Mouse (Mus musculus) liver, embryonic 12.5 days (tissue): ENCODE results near the gene Slc24a2. TPM values are rescaled to one million over a fixed set of nuclear protein-coding genes. Genes with fewer than 3 reads are reported as not detected.

Experiments used
- ATAC-seq: fragments of 200-750 bp; cut with Nextera tagmentation; 2 replicates; pipeline ENCODE4 v1.8.0; 2017; ENCODE audit warnings: moderate number of reproducible peaks, mild to moderate bottlenecking, moderate library complexity
- H3K27ac ChIP-seq: fragments of 300-500 bp; sonication (generic); 2 replicates; pipeline ENCODE4 v1.5.1; 2016; ENCODE audit warnings: mild to moderate bottlenecking
- H3K27me3 ChIP-seq: fragments of 300-500 bp; sonication (generic); replicated peaks from 2 replicates; pipeline ENCODE4 v1.6.1; 2016; ENCODE audit warnings: mild to moderate bottlenecking, moderate library complexity
- H3K36me3 ChIP-seq: fragments of 300-500 bp; sonication (generic); 2 replicates; pipeline ENCODE4 v1.6.1; 2016; ENCODE audit warnings: mild to moderate bottlenecking, moderate library complexity
- H3K4me1 ChIP-seq: fragments of 300-500 bp; sonication (generic); 2 replicates; pipeline ENCODE4 v1.6.1; 2016
- H3K4me2 ChIP-seq: fragments of 300-500 bp; sonication (generic); 2 replicates; pipeline ENCODE4 v1.6.1; 2016; ENCODE audit warnings: mild to moderate bottlenecking, moderate library complexity
- H3K4me3 ChIP-seq: fragments of 300-500 bp; sonication (generic); 2 replicates; pipeline ENCODE4 v1.5.1; 2016; ENCODE audit warnings: mild to moderate bottlenecking, moderate library complexity
- H3K9ac ChIP-seq: fragments of 300-500 bp; sonication (generic); 2 replicates; pipeline ENCODE4 v1.6.1; 2016; ENCODE audit warnings: mild to moderate bottlenecking, moderate library complexity
- H3K9me3 ChIP-seq: fragments of 300-500 bp; sonication (generic); replicated peaks from 2 replicates; pipeline ENCODE4 v1.6.1; 2016; ENCODE audit warnings: mild to moderate bottlenecking, moderate library complexity
- WGBS: fragments of 180-500 bp; shearing (Covaris S2); methylation state at CpG from one replicate; pipeline ENCODE4 v1.1.7; 2016; ENCODE audit not compliant: insufficient replicate concordance; 5-methylcytosine and 5-hydroxymethylcytosine counted together
- polyA plus RNA-seq: library from polyadenylated mRNA; unstranded; fragments of >200 nt; fragmentation: Nextera tagmentation; extraction: Ambion mirVana; gene quantifications from 2 replicates; pipeline ENCODE4 v1.2.1, GENCODE M21; 2016

The Slc24a2 gene
- polyA plus RNA-seq, 1 experiment from 2014 or later = not detected

DNA sequence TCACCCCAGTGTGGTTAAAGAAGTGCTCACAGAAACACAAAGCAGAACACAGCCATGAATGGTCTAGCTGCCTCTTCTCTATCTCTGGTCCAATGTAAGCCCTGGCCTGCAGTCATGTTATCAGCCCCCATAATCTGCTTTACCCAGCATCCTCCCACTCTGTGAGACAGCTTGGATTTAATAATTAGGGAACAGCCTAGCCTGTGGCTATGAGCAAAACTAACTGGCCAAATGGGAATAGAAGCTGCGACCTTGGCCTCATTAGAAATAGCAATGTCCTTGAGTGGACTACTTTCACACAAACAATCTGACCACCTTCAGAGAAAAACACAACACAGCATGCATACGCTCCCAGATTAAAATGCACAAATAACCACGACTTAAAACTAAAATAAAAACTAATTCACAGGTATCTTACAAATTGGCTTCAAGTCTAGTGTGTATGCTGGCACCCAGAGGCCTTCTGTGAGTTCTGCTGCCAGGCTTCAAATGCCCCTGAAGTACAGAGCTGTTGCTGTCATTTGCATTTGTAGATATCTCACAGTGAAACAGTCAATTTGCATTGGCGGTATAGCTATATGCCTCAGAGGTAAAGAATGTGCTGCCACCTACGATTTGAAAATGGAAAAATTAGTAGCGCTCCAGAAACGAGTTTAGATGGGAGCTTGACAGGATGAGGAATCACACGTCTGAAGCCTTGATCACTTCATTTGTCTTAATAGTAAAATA lies 120.8 kb downstream of the Slc24a2 start:
- H3K27me3 ChIP-seq = no peaks in the 10 kb centered on the region
- ATAC-seq = no peak
- no peaks in the 10 kb centered on the region for H3K9me3 ChIP-seq
- no peaks in the 10 kb centered on the region for H3K36me3 ChIP-seq
- H3K27ac ChIP-seq = no peak overlapping the region
- no peak overlapping the region for H3K4me2 ChIP-seq
- no peaks in the 10 kb centered on the region for H3K4me1 ChIP-seq
- WGBS = 71% methylated on average over 8 of the region's 8 CpGs
- H3K4me3 ChIP-seq = no peak overlapping the region
- no peak overlapping the region for H3K9ac ChIP-seq

DNA sequence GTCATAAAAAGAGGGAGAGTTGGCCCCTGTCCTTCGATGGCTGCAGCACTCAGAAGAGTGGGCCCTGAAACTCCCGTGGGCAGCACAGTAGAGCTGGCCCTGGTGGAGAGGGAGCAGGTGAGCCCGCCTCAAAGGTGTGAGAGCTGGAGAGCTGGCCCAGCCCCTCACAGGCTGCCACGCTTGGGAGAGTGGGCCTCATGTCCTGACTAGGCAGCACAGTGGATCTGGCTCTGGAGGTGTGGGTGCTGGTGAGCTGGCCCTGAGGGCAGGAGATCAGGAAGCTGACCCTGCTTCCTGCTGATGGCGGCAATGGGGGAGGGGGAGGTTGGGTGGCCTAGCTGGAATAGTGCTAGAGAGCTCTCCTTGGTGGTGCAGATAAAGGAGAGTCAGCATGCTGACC lies 129.3 kb downstream of the Slc24a2 start:
- no peaks in the 10 kb centered on the region for H3K36me3 ChIP-seq
- H3K4me2 ChIP-seq = no peak overlapping the region
- 34% methylated on average over 5 of the region's 5 CpGs for WGBS
- no peak overlapping the region for H3K27ac ChIP-seq
- no peaks in the 10 kb centered on the region for H3K27me3 ChIP-seq
- no peak for ATAC-seq
- no peaks in the 10 kb centered on the region for H3K4me1 ChIP-seq
- H3K9me3 ChIP-seq = no peaks in the 10 kb centered on the region
- no peak overlapping the region for H3K4me3 ChIP-seq
- no peak overlapping the region for H3K9ac ChIP-seq

DNA sequence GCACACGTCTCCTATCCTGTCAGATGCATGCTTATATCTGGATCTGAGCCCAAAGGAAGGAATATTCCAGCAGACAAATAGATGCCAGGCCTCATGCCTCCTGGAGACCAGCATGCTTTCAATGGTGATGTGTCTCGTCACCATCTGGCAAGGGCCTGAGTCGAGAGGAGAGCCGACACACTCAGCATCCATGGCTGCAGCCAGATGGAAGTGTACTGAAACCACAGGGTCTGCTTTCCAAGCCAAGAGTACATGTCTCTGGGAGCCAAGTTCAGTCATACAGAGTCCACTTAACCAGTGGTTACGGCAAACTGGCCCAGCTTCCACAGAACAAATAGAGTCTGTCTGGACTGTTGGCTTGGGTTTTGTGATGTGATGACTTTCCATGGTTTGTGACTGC lies 134.1 kb downstream of the Slc24a2 start:
- Histone ChIP-seq H3K36me3 (no peaks in the 10 kb centered on the region), H3K9me3 (no peaks in the 10 kb centered on the region), H3K4me1 (no peaks in the 10 kb centered on the region), H3K27me3 (no peaks in the 10 kb centered on the region), H3K9ac (no peak overlapping the region), H3K27ac (no peak overlapping the region), H3K4me3 (no peak overlapping the region), H3K4me2 (no peak overlapping the region)
- ATAC-seq = no peak
- 71% methylated on average over 5 of the region's 5 CpGs for WGBS

DNA sequence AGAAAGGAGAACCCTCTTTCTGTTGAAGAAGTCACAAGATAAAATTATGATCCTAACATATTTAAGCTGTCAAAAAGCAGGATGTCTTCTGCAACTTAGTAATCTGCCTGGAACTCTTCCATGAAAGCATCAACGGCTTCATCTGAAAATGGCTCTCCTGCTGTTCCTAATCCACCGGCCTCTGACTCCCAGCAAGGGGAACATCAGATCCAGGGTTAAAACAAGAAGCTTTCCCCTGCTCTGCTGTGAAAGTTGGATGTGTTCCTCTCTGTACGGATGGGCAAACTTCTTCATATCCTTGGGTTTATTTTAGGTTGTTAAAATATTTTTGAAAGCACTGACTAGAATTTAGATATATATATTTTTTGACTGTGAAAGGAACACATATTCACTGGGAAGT lies 136.7 kb downstream of the Slc24a2 start:
- Histone ChIP-seq H3K27ac (no peak overlapping the region), H3K9ac (no peak overlapping the region), H3K4me2 (no peak overlapping the region), H3K27me3 (no peaks in the 10 kb centered on the region), H3K4me3 (no peak overlapping the region), H3K36me3 (no peaks in the 10 kb centered on the region), H3K4me1 (no peaks in the 10 kb centered on the region), H3K9me3 (no peaks in the 10 kb centered on the region)
- 70% methylated on average over 3 of the region's 3 CpGs for WGBS
- ATAC-seq = no peak

DNA sequence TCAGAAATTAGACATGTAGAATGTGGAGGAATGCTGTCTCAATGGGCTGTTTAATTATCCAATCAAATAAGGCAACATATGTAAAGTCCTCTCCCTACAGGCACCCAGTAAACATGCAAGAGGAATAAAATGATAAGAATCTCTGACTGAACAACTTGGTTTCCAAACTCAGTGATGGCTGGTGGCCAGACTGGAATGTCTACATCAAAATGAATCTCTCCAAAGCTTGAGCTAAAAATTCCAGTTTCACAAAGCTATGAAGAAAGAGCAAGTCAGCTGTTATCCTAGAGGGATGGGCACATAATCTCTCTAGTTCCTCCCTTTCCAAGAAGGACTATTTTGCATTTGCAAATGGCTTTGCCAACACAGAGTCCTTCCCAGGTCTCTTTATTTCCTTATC lies 139.4 kb downstream of the Slc24a2 start:
- Histone ChIP-seq H3K9me3 (no peaks in the 10 kb centered on the region), H3K27me3 (no peaks in the 10 kb centered on the region), H3K4me3 (no peak overlapping the region), H3K4me2 (no peak overlapping the region), H3K9ac (no peak overlapping the region), H3K4me1 (no peaks in the 10 kb centered on the region), H3K36me3 (no peaks in the 10 kb centered on the region), H3K27ac (no peak overlapping the region)
- ATAC-seq = no peak

DNA sequence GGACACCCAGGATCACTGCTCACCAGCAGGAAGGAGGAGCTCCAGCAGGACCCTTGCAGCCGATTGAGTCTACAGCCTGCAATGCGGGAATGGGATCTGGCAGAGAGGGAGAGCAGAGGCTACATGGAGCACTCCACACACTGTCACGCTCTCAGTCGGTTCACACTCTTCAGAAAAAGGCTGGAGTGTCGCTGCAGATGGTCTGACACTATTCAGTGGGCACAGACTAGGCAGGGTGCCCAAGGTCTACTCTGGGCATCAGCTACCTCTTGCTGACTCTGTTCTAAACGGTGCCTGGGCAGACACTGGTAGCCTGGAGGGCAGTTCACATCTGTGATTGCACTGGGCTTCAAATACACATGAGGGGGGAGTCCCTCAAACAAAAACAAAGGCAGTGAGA lies 141.6 kb downstream of the Slc24a2 start:
- Histone ChIP-seq H3K9ac (no peak overlapping the region), H3K9me3 (no peaks in the 10 kb centered on the region), H3K27ac (no peak overlapping the region), H3K36me3 (no peaks in the 10 kb centered on the region), H3K4me2 (no peak overlapping the region), H3K27me3 (no peaks in the 10 kb centered on the region), H3K4me1 (no peaks in the 10 kb centered on the region), H3K4me3 (no peak overlapping the region)
- no peak for ATAC-seq
- 56% methylated on average over 6 of the region's 6 CpGs for WGBS

DNA sequence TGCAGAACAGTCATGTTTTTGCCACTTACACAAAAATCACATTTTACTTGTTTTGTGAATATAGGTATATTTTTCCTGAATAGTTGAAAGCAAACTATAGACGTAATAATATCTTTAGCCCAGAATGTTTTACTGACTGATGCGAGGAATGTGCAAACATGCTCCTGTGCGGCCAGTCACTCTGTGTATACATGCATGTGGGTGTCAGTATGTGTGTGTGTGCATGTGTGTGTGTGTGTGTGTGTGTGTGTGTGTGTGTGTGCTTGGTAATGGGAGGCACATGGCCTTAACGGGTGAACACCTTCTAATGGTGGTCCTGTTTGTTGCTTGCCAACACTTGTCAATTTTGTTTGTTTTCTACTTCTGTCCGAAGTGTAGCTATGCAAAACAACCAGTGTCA lies 142.7 kb downstream of the Slc24a2 start:
- no peak overlapping the region for H3K9ac ChIP-seq
- no peaks in the 10 kb centered on the region for H3K36me3 ChIP-seq
- no peaks in the 10 kb centered on the region for H3K9me3 ChIP-seq
- no peaks in the 10 kb centered on the region for H3K27me3 ChIP-seq
- no peak overlapping the region for H3K27ac ChIP-seq
- 71% methylated on average over 5 of the region's 5 CpGs for WGBS
- no peak overlapping the region for H3K4me2 ChIP-seq
- no peak overlapping the region for H3K4me3 ChIP-seq
- no peaks in the 10 kb centered on the region for H3K4me1 ChIP-seq
- no peak for ATAC-seq

- no peak overlapping the region for H3K4me2 ChIP-seq
- no peaks in the 10 kb centered on the region for H3K27me3 ChIP-seq
- no peaks in the 10 kb centered on the region for H3K36me3 ChIP-seq
- no peaks in the 10 kb centered on the region for H3K9me3 ChIP-seq
- no peak overlapping the region for H3K9ac ChIP-seq
- H3K27ac ChIP-seq = no peak overlapping the region
- WGBS = 62% methylated on average over 11 of the region's 11 CpGs
- H3K4me1 ChIP-seq = no peaks in the 10 kb centered on the region
- H3K4me3 ChIP-seq = no peak overlapping the region
- no peak for ATAC-seq
Observed at GRCm38 (mm10) chr4:87086933-87087577, 143.2 kb downstream of the Slc24a2 start.

GRCm38 (mm10) chr4:87081321-87081720 lies 149.0 kb downstream of the Slc24a2 start:
- Histone ChIP-seq H3K4me1 (no peaks in the 10 kb centered on the region), H3K27ac (no peak overlapping the region), H3K9me3 (no peaks in the 10 kb centered on the region), H3K36me3 (no peaks in the 10 kb centered on the region), H3K9ac (no peak overlapping the region), H3K4me2 (no peak overlapping the region), H3K4me3 (no peak overlapping the region), H3K27me3 (no peaks in the 10 kb centered on the region)
- no peak for ATAC-seq
- 61% methylated on average over 6 of the region's 6 CpGs for WGBS

DNA sequence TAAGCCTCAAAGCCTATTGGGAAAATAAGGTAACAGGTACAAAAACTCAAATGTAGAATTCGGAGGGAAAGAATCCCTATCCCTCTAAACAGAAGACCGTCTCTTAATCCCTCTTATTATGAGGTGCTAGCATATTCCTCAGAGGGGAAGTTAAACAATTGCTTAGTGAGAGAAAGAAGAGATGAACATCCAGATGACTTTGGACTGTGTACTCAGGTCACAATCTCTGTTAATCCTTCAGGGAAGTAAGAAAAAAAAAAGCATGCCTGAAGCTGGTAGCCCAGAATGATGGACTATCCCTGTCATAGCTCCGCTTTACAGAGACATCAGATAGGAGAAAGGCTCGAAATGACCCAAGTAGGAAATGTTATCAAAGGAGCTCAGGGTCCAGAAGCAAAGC lies 151.0 kb downstream of the Slc24a2 start:
- no peak overlapping the region for H3K9ac ChIP-seq
- H3K27me3 ChIP-seq = no peaks in the 10 kb centered on the region
- H3K36me3 ChIP-seq = no peaks in the 10 kb centered on the region
- H3K4me2 ChIP-seq = no peak overlapping the region
- ATAC-seq = no peak
- no peak overlapping the region for H3K4me3 ChIP-seq
- no peaks in the 10 kb centered on the region for H3K4me1 ChIP-seq
- no peak overlapping the region for H3K27ac ChIP-seq
- WGBS = 59% methylated on average over 4 of the region's 4 CpGs
- H3K9me3 ChIP-seq = no peaks in the 10 kb centered on the region

DNA sequence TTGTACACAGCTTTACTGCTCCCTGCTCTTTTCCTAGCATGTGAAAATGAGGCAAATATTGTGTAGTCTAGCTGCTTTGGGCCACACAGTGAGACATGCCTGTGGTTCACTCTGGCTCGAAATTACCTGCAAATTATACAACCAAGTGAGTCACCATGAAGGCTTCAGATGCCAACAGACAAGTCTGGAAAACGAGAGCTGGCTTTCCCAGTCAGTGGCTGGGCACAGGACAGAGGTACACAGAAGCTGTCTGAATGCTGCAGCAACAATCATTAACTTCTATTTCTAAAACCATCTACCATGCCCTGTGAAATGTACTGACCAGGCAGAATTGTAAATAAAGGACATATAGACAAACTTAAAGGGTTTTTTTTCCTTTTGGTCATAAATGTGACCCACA lies 151.6 kb downstream of the Slc24a2 start:
- ATAC-seq = no peak
- no peaks in the 10 kb centered on the region for H3K9me3 ChIP-seq
- no peaks in the 10 kb centered on the region for H3K4me1 ChIP-seq
- H3K9ac ChIP-seq = no peak overlapping the region
- H3K4me2 ChIP-seq = no peak overlapping the region
- H3K27me3 ChIP-seq = no peaks in the 10 kb centered on the region
- no peaks in the 10 kb centered on the region for H3K36me3 ChIP-seq
- WGBS = 32% methylated on average over 2 of the region's 2 CpGs
- no peak overlapping the region for H3K4me3 ChIP-seq
- no peak overlapping the region for H3K27ac ChIP-seq

GRCm38 (mm10) chr4:87075761-87076160 lies 154.5 kb downstream of the Slc24a2 start:
- no peak overlapping the region for H3K27ac ChIP-seq
- H3K9ac ChIP-seq = no peak overlapping the region
- WGBS = 47% methylated on average over 3 of the region's 3 CpGs
- no peak overlapping the region for H3K4me3 ChIP-seq
- no peaks in the 10 kb centered on the region for H3K27me3 ChIP-seq
- H3K4me2 ChIP-seq = no peak overlapping the region
- H3K4me1 ChIP-seq = no peaks in the 10 kb centered on the region
- H3K36me3 ChIP-seq = no peaks in the 10 kb centered on the region
- ATAC-seq = no peak
- no peaks in the 10 kb centered on the region for H3K9me3 ChIP-seq

DNA sequence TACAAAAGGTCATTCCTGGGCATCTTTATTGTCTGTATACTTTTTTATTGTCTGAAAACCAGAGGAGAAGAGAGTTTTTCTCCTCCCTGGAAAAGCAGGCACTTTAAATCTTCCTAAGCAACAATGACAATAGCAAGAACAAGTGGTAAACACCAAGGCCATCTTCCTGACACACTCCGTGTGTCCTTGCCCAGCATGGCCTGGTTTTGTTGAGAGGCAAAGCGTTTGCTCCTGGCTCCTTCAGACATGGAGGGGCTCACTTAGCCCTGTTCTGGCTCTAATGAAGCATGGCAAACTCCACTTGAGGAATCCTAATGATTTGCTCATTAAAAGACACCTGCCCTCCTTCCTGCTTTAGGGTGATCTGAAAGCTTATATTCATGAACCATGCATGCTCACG lies 162.2 kb downstream of the Slc24a2 start:
- H3K4me2 ChIP-seq = no peak overlapping the region
- no peak for ATAC-seq
- 49% methylated on average over 3 of the region's 3 CpGs for WGBS
- H3K4me1 ChIP-seq = no peaks in the 10 kb centered on the region
- no peaks in the 10 kb centered on the region for H3K36me3 ChIP-seq
- no peak overlapping the region for H3K27ac ChIP-seq
- no peak overlapping the region for H3K9ac ChIP-seq
- no peaks in the 10 kb centered on the region for H3K9me3 ChIP-seq
- H3K4me3 ChIP-seq = no peak overlapping the region
- no peaks in the 10 kb centered on the region for H3K27me3 ChIP-seq
